Mouse (Mus musculus) 3T3-L1 (cell line): ENCODE measurements around the gene Hoxa4.

ENCODE experiments used
- DNase-seq: peaks from one replicate; pipeline ENCODE4 v3.0.0-alpha.2; 2015; ENCODE audit warnings: low read depth, low spot score

Hoxa4 gene

DNA sequence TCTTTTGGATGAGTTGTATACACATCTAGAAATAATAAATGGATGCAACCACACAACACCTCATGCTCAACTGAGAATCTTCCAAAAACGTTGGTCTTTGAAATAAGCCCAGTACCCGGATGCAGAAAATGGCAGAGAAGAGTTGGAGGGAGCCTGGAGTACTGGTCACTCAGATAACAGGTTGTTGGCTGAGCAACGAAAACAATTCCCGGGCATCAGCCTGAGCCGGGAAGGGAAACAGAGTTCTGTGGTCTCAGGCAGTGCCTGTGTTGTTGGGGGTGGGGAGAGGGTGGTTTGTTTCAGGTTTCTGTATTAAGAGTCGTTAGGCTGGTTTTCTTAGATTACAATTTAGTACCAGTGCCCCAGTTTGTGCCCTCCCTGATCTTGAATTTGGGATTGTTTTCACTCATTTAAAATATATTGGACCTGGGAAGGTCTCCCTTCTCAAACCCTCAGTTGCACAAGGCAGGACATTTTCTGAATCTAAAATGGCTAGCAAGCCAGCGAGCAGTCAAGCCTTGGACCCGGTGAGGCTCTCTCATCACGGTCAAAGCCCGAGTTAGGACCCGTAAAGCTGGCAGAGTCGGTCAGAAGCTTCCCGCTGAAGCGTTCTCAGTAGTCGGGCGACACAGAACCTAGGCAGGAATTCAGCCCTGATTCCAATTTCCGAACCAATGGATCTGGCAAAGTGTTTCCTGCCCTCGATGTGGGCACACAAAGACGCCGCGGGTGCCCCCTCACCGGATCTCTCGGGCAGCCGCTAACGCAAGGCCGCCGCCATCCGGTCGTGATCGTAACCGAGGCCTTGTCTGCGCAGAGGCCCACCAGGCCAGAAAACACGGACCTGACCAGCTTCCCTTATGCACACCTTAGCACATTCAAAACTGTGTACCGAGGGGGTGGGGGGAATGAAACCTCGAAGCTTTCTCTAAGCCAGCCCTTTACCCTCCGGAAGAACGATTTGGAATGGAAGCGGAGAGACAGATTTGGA lies 37.2 kb upstream of the Hoxa4 start:
- DNase-seq, result no peak

DNA sequence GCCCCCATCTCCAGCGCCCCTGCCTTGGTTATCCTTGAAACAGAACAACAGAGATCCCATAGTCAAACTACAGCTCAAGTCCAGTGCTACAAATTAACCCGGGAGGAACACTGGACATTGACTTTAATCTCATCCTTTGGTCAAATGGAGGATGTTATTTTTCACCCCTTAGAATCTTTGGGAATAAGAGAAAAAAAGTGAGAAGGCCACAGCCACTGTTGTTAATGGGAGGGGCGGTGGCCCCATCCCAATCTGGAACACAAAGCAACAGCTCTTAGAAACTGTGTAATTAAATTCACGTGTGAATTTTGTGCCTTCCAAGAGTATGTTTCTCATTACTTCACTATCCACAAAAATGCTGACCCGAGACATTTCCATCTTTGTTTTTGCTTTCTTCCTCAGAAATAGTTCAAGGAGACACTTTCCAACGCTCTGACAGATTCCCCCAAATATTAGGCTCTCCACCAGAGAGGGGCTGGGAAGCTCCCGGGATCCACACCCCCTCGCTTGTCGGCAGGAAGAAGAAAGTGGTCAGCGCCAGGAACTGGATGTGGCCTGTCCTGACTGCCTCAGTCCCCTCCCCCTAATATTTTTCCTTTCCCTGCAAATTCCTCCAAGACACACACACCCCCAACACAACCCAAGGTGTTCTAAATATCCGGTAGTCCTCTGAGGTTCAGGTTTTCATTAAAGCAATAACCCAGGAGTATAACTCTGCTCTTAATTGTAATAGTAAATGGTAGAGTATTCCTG lies 36.1 kb upstream of the Hoxa4 start:
- DNase-seq, result peak; percentile 27

- no peak for DNase-seq
These were observed 35.2 kb upstream of the Hoxa4 start for GRCm38 (mm10) chr6:52226569-52227257.

DNA sequence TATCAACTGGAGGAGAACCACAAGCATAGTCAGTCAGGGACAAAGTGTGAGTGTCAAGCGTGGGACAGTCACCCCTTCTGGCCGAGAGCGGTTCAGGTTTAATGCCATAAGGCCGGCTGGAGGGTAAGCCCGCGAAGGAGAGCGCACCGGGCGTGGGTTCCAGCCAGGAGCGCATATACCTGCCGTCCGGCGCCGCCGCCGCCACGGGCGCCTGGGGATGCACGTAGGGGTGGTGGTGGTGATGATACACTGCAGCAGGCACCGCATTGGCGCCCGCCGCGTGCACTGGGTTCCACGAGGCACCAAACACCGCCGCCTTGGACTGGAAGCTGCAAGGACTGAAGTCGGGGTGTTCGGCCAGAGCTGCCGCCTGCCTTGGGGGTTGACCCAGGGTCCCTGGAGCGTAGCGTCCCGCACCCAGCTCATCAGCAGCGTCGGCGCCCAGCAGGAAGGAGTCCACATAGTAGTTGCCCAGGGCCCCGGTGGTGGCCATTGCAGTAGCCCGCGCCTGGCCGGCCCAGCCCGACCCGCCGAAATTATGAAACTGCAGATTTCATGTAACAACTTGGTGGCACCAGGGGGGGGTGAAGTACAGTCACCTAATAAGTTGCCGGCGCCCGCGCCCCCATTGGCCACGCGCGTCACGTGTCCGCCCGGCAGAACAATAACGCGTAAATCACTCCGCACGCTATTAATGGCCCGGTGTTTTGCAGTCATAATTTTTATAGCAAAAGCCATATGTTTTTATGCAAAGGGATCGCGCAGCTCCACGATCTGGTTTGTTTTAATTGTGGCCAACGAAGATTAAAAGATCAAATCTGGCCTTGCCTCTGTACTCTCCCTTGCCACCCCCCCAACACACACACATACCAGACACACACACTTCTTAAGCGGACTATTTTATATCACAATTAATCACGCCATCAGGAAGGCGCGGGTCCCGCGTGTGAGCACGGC lies 34.3 kb upstream of the Hoxa4 start:
- no peak for DNase-seq

DNA sequence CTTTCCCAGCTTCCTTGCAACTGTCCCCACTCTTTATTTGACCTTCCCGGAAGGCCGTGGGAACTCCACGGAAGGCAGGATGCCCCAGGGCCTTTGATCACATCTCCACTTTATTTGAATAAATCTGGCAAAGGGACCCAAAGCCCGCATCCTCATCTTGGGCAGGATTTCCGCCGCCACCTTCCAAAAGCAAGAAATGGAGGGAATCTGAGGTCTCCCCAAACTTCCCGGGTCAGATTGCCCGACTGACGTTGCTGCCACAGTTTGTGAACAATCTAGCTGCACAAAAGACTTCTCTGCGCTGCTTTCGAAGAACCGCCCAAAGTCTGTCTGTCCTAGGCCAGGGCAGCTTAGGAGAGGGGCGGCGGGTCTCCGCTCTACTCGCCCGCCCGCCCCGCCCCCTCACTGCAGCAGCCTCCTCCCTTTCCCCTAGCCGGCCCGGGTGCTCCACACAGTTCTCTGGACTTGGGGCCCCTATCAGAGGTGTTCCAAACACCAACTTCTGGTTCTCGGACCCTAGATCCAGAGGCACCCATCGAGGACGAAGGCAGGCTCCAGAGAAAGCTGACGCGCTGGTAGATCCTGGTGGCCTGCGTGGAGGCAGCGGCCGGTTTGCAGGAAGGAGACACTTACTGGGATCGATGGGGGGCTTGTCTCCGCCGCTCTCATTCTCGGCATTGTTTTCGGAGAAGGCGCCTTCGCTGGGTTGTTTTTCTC lies 33.5 kb upstream of the Hoxa4 start:
- DNase-seq, result no peak

DNA sequence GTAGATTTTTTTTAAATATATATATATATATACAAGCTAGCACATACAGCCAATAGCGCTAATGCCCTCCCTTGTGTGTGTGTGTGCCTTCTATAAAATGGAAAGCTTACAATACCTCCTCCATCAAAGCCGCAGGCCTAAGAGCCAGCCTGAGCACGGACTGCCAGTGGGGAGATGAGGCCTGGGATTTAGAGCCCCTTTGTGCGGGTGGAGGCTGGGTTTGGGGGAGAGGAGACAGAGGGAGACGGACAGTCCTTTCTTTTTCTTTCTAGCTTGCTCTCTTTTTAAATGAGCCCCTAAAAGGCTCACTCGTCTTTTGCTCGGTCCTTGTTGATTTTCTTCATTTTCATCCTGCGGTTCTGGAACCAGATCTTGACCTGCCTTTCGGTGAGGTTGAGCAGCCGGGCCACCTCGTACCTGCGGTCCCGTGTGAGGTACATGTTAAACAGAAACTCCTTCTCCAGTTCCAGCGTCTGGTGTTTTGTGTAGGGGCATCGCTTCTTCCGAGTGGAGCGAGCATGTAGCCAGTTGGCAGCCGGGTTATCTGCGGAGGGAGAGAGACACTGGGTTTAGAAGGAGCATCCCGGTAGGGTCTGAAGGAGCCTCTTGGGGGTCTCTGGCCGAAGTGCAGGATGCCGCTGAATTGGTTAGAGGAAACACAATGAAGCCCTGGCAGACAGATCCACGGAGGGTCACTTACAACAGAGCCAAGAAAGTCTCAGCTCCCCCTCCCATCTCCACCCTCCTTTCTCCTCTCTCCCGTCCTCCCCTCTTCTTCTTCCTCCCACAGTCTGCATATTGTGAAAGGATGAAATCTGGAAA lies 32.6 kb upstream of the Hoxa4 start:
- no peak for DNase-seq

DNA sequence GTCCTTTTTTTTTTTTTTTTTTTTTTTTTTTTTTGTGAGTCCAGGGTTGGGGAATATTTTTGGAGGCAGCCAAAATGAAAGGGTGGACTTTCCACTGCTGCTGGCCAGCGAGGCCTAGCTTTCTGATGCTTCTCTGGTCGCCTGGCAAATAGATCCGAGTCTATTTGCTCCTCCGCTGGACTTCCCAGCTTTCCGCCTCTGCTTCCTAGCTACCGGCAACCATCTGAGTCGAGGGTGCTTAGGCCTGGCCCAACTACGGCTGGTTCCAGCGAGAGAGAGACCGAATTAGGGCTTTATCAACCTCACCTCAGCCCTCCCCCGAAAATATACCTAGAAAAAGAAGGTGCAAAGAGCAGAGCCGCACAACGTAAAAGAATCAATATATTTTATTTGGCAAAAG lies 31.2 kb upstream of the Hoxa4 start:
- DNase-seq, result no peak

GRCm38 (mm10) chr6:52221993-52222685 lies 30.6 kb upstream of the Hoxa4 start:
- DNase-seq, result no peak

GRCm38 (mm10) chr6:52221337-52221992 lies 29.9 kb upstream of the Hoxa4 start, which contains the start of gene Hoxa7:
Gene Hoxa7 (minus strand): TSS chr6:52221854.
- peak; percentile 89 for DNase-seq

DNA sequence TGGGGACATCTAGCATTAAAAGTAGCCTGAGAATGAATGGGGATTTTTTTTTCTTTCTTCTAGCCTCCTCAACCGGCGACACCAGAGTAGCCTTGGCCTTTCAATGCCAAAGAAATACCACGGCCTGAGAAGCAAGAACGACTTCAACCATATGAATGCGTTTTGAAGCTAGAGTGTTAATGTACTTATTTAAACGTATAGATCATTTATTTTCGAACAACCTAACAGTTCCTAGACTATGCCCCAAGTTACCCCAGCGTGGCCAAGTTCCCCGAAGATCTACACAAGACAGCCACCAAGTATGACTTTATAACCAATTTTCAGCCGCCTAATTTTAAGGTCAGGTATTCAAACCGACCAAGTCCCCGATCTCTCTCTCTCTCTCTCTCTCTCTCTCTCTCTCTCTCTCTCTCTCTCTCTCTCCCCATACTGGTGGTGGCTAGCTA lies 29.3 kb upstream of the Hoxa4 start:
- DNase-seq, result no peak

DNA sequence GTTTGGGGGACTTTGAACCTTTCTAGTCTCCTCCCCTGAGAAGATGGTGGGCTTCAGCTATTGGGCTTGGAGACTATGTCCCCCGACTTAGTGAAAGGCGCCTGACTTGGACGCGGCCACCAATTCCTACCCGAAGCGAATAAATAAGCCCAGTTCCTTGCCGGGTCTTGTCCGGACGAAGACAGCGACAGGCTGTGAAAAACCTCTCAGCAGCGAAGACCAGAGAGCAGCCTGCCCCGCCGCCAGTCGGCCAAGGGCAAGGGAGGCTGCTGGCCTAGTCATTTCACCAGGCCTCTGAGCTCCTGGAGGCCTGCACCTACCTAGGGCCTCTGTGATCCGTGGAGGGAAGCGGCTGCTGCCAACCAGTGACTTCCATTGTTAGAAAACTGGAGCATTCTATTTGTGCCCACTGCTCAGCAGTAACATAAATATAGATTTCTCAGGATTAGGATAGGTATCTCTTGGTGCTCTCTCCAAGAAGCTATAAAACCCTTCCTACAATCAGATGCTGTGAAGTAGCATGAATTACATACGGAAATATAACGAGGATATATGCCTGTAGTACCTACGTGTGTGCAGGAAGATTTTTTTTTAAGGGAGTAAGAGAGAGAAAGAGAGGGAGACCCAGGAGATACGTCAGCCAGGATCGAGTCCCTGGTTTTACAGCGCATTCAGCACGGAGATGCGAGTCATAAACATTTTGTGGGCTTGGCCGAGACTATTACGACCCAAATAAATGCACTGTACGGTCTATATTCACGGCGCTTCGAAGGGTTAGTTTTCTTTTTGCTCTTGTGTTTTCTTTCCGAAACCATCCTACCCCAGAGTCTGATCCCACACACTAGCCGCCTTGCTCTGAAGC lies 28.7 kb upstream of the Hoxa4 start:
- DNase-seq, result no peak

DNA sequence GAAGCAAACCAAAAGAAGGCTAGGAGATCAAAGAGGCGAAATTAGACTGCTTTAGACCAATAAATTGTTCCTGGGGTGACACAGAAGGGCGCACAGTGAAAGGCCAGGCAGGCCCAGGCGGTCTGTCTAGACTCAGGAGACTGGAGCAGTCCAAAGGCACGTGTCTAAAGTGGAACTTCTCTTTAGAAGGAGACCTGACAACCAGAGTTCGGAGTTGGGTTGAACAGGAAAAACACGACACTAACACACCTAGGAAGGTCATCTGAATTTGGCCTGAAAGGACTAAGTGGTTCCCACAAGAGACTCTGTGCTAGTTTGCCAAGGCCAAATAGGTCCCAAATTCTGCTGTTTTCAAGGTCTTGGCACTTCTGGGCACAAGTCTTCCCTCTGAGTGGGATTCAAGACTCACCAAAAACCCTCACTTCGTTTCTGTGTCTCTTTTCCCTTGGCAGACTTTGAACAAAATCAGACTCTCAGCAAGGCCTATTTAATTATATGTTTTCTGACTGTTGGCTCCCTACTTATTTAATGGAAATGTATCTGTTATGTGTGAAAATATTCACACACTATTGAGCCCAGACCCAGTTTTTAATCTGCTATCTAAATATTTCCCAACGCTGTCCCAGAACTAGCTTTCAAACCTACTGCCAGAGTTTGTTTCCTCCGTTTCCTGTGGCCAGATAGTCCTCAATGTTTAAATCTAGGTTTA lies 27.8 kb upstream of the Hoxa4 start:
- no peak for DNase-seq

- no peak for DNase-seq
These were observed 27.2 kb upstream of the Hoxa4 start for GRCm38 (mm10) chr6:52218643-52219215.

DNA sequence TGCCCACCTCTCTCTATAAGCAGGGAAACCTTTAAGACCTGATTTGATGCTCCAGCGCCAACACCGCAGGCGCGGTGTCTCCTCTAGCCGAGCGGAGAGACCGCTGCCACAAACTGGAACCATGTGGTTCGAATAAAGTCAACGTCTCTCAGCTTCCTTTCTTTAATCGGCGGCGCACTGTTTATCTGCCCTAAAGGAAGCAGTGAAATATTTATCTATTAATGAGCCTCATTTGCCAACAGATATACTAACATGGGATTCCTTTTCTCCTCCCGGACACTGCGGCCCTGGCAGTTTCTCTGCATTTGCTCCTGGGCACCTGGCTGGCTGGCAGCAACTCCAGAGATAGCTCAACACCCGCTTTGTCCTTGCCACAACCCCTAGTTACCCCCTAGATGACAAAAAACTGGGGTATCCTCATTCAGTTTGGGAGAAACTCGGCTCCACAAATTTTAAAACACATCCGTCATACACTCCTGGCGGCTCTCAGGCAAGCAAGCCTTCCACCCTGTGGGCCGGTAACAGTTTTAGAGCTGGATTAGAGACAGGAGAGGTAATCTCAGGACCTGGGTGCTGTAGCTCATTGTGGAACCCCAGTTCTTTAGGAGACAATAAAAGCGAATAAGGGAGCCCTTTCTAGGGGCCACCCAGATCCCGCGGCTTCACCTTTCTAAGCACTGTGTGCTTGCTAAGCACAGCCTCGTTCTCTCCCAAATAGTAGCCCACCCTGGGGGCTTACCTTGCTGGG lies 26.5 kb upstream of the Hoxa4 start:
- no peak for DNase-seq

DNA sequence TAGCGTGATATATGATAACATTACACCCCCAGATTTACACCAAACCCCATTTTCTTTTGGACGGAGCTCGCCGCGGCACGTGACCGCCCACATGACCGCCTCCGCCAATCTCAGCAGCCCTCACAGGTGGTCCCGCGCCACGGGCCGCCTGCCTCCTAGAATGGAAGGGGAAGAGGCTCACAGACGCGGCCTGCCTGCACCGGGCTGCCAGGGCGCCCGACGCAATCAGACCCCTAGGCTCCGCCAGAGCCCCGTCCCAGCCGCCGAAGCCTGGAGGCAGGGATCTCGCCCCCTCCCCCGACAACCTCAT lies 25.9 kb upstream of the Hoxa4 start:
- peak; percentile 78 for DNase-seq
